Mouse (Mus musculus) liver (tissue): Measurements from ENCODE around the gene Ank.
A peak's percentile ranks its signal among the peaks of the same experiment; 100 is the strongest.

Experiments used
- DNase-seq: peaks from one replicate; pipeline ENCODE4 v3.0.0-alpha.2; 2020; ENCODE audit warnings: mixed read lengths

The Ank gene

GRCm38 (mm10) chr15:27466131-27467080 lies at the start of gene Ank:
Gene Ank (plus strand): TSS chr15:27466677.
- peak; percentile 89 for DNase-seq

DNA sequence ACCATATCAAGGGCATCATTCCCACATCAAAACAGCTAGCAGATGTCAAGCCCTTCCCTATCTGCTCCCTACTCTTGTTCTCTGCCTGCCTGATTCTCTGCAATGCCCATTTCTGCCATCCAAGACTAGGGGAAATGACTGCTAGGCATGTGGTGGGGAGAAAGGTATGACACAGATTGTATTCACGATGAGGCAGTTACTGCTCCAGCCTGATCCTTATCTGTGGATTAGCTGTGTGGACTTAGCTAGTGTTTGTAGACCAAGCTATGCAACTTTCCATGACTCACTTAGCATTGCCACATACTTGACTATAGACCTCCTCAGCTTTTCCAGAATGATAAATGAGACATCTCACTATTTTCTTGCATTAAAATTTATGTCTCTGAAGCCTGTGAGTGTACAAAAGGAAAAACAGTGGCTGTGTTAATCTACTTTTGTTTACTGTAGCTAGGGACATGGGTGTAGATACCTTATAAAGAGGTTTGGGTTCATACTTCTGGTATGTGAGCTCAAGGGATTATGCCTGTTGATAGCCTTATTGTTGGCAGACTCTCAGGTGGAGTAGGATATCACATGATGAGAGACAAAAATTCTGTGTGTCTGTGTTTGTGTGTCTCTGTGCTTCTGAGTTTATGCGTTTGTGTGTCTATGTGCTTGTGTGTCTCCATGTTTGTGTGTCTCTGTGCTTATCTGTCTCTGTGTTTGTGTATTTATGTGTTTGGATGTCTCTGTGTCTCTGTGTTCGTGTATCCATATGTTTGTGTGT lies 47.7 kb upstream of the Ank start:
- no peak for DNase-seq

DNA sequence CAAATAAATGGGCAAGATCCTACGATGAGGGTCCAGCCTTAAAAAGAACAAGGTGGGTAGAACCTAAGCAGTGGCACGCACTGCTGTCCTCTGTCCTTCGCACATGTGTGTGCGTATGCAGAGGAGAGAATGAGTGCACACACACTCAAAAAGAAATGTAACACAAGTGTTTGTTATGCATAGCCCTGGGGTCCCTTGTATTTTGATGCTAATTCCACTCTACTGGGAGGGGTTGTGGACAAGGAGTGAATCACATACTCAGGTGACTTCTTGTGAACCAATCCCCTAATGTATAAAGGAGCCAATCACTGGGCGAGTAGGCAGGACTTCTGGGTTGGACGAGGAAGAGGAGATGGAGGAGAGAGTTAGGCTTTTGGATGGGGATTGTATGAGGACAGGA lies 44.9 kb upstream of the Ank start:
- DNase-seq = no peak

- no peak for DNase-seq
Observed at GRCm38 (mm10) chr15:27427581-27427980, 38.9 kb upstream of the Ank start.

GRCm38 (mm10) chr15:27430241-27430640 lies 36.2 kb upstream of the Ank start:
- no peak for DNase-seq

GRCm38 (mm10) chr15:27432851-27433615 lies 33.4 kb upstream of the Ank start:
- DNase-seq = no peak

- DNase-seq = no peak
Observed at GRCm38 (mm10) chr15:27435409-27435808, 31.1 kb upstream of the Ank start.

- no peak for DNase-seq
Observed at GRCm38 (mm10) chr15:27436194-27436593, 30.3 kb upstream of the Ank start.

DNA sequence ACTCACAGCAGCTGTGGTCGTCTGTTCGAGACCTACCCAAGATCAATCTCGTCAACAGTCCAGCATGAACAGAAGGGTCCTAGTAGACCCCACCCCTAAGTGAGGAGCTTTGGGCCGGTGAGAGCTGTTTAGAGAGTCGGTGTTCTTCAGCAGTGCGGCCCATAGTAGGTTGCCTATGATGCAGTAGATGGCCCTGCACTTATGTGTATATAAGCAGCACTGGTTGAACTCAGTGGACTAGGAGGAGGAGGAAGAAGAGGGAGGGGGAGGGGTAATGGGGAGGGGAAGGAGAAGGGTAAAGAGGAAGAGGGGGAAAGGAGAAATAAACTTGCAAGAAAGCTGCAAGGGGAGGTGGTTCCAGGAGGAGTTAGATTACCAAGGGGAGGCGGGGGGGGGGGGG lies 25.4 kb upstream of the Ank start:
- no peak for DNase-seq

GRCm38 (mm10) chr15:27441529-27441928 lies 24.9 kb upstream of the Ank start:
- DNase-seq = no peak

DNA sequence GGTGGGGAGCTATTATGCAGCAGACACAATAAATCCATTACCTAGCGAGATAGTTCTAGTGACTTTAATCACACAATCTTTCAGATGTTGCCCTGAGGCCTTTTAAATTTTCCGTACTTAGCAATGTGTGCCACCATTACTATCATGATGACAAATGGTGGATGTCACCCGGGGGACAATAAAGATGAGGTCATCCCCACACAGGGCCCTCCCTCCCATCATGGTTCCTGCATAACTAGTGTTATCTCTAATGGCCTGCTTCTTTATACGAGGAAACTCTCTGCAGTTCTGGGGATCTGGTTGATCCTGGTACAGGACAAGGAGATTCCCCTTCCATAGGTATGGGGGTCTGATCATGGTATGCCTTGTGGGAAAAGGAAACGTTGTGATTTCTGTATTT lies 24.5 kb upstream of the Ank start:
- no peak for DNase-seq

GRCm38 (mm10) chr15:27444772-27445347 lies 21.6 kb upstream of the Ank start:
- no peak for DNase-seq

DNA sequence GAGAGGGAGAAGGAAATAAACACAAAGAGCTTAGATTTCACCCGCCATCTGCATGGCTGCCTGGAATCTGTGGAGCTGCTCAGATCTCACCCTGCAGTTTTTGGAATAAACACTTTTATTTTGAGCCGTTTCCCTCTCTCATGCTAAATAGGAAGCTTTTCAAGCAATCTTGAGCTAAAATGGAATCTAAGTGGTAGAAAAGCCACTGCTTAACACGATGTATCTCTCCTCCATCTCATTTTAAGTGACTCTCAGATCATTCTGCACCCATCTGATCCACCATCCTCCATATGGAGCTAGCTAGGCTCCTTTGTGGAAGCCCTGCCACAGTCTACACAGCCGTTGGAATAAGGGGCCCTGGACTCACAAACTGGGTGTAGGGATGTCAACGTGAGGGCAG lies 15.8 kb upstream of the Ank start:
- no peak for DNase-seq

DNA sequence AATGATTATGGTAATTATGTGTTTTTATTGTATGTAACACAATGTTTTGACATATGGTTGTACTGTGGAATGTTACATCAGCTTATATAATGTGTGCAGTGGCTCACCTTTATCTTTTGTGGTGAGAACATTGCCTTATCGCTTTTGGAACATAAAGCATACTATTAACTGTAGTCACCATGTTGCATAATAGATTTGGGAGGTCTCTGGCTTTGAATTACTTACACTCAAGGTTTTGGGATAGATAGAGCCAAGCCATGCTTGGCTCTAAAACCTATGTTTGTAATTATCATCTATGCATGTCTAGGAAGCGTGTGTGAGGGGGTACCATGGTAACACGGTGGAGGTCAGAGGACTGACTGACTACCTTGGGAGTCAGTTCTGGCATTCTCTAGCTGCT lies 14.7 kb upstream of the Ank start:
- no peak for DNase-seq

DNA sequence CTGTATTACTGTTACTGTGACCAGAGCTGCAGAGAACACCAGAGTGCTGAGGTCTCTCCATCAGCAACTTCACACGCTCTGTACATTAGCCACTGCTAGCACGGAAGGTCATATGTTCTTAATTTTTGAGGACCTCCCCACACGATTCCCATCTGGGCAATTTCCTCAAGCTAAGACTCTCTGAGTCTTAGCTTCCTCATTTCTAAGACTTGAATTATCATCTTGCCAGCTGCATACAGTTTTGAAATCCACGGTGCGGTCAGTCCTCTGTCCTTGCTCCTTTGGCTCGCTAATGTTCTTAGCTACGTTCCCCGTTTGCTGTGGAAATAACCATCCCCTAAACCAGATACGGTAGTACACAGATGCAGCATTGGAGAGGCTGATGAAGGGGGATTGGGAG lies 14.0 kb upstream of the Ank start:
- DNase-seq = no peak

GRCm38 (mm10) chr15:27457001-27457400 lies 9.5 kb upstream of the Ank start:
- DNase-seq = no peak

DNA sequence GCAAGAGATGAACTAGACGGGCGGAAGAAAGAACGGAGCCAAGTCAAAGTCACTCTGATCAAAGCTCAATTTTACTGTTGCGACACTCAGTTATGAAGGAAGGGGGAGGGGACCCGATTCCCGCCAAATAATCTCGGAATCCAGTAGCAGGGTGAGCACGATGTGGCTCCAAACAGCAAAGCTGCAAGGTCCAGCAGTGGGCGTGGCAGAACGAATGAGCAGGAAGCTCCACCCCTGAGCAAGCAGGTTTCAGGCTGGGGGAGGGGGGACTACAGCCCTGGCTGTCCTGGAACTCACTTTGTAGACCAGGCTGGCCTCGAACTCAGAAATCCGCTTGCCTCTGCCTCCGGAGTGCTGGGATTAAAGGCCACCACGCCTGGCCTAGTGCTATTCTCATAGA lies 6.7 kb upstream of the Ank start:
- DNase-seq = peak; percentile 41

DNA sequence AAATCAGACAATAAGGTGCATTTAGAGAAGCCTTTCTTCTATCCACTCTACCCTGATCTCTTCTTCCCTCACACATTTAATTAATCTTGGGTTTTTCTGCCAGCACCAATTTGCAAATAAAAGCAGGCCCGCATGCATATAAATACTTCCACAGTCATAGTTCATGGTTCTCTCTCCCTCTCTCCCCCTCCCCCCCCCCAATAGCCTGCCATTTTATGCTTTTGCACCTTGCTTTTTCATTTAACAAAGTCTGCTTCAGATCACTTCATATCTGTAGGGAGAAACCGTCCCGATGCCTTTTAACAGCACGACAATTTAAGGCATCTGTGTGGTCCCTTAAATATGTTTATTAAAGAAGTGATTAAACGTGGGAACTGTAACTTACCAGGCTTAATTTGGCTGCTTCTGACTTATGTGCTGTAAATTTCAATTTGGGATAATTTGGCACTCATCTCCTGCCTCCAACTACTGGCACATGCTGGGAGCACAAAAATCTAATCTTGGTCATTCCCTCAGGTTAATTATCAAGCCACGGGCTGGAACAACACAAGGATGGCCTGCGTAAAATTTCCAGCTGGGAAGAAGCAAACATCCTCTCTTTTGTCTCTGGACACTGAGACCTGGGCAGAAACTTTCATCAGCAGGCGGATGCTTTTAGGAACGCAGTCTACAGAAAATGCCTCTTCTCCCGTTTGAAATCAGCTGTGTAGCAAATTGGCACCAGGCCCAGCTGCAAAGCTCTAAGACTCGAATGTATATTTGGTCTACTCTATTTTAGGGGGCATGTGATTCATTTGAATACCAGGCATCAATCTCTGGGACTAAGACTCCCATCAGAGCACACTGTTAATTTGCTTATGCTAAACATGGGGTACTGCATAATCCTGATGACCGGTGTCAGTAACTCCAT lies 4.9 kb upstream of the Ank start:
- no peak for DNase-seq

DNA sequence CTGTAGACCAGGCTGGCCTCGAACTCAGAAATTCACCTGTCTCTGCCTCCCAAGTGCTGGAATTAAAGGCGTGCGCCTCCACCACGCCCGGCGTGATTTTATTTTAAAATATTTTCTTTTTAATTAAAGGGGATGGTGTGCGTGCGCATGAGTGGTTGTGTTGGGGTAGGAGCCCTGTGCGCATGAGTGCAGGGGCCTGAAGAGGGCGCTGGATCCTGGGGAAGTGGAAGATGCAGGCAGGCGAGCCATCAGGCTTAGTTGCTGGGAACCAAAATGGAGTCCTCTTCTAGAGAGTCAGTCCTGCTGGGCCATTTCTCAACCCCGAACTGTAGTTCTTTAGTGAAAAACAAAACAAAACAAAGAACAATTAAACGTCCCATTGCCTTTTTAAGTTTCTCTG lies 2.6 kb upstream of the Ank start:
- no peak for DNase-seq

- DNase-seq = peak; percentile 57
Observed at GRCm38 (mm10) chr15:27465391-27466005, 979 bp upstream of the Ank start.

GRCm38 (mm10) chr15:27467081-27467491 lies 609 bp downstream of the Ank start:
- DNase-seq = peak; percentile 56
